Mouse (Mus musculus) CH12.LX (cell line): ENCODE results near the gene Moap1.

Source experiments
- CTCF ChIP-seq, 2 experiments: IDR thresholded peaks in 1 of 2; conservative IDR thresholded peaks in 1 of 2; 2 replicates each; pipeline ENCODE4 v1.5.1; 2011 to 2012; ENCODE audit warnings: low read depth in 2 of 2, low read length in 2 of 2, improper control_type of control experiment in 1 of 2, inconsistent platforms in 1 of 2, mild to moderate bottlenecking in 1 of 2, moderate library complexity in 1 of 2
- IRF4 ChIP-seq: IDR thresholded peaks from 2 replicates; pipeline ENCODE4 v1.6.1; 2014; ENCODE audit warnings: low read depth, mild to moderate bottlenecking, inconsistent platforms, low read length, improper control_type of control experiment
- KAT2A ChIP-seq: IDR thresholded peaks from 2 replicates; pipeline ENCODE4 v1.6.1; 2012; ENCODE audit warnings: low read length, improper control_type of control experiment, inconsistent platforms; ENCODE audit not compliant: insufficient replicate concordance
- POLR2A ChIP-seq: IDR thresholded peaks from 2 replicates; pipeline ENCODE4 v1.6.1; 2011; ENCODE audit warnings: low read depth, mild to moderate bottlenecking, improper control_type of control experiment, low read length
- RCOR1 ChIP-seq: conservative IDR thresholded peaks from 2 replicates; pipeline ENCODE4 v1.6.1; 2012; ENCODE audit warnings: low read depth, mild to moderate bottlenecking, inconsistent platforms, low read length, improper control_type of control experiment

- TF ChIP-seq CTCF (conservative IDR thresholded peaks at IDR 0.05 in 1 of 2, IDR thresholded peaks at IDR 0.05 in 1 of 2; ENCODE audit: low read depth in 2 of 2, low read length in 2 of 2), result no peak
- no peak for TF ChIP-seq RCOR1
- TF ChIP-seq IRF4, result no peak
- TF ChIP-seq POLR2A, result no peak
- no peak for TF ChIP-seq KAT2A
Observed at GRCm38 (mm10) chr12:102703441-102703840, 40.0 kb downstream of the Moap1 start.
